Mouse (Mus musculus): ENCODE measurements around the gene Gpr162. TPM values are rescaled to one million over a fixed set of nuclear protein-coding genes. Genes with fewer than 3 reads are reported as not detected.
"Not testable (repeated sequence)": the region's sequence is repeated elsewhere in the genome, so short reads cannot be mapped to it uniquely, and the experiment has no call there.

Gpr162 gene
- polyA plus RNA-seq, 1 experiment from 2014 or later = 11.8 TPM

- H3K4me1 ChIP-seq = peaks cover 22% of the 10 kb centered on the region
- no peak overlapping the region for H3K4me2 ChIP-seq (replicated peaks)
- H3K36me3 ChIP-seq = no peaks in the 10 kb centered on the region
- H3K4me3 ChIP-seq = no peak overlapping the region
- no peak for ATAC-seq (ENCODE audit: low FRiP score, low read depth)
- H3K9ac ChIP-seq (replicated peaks) = no peak overlapping the region
- WGBS = 62% methylated on average over 8 of the region's 8 CpGs
- no peak overlapping the region for H3K27ac ChIP-seq (replicated peaks)
- H3K27me3 ChIP-seq = no peaks in the 10 kb centered on the region
- H3K9me3 ChIP-seq = no peaks in the 10 kb centered on the region
Observed at GRCm38 (mm10) chr6:124900056-124900800, 36.4 kb upstream of the Gpr162 start.

- Histone ChIP-seq H3K9ac (replicated peaks) (no peak overlapping the region), H3K27me3 (no peaks in the 10 kb centered on the region), H3K36me3 (no peaks in the 10 kb centered on the region), H3K27ac (replicated peaks) (no peak overlapping the region), H3K4me3 (no peak overlapping the region), H3K4me1 (peaks cover 5% of the 10 kb centered on the region; the same call in 1 of the 2 replicates), H3K4me2 (replicated peaks) (no peak overlapping the region), H3K9me3 (no peaks in the 10 kb centered on the region)
- no peak for ATAC-seq (ENCODE audit: low FRiP score, low read depth)
- 45% methylated on average over 3 of the region's 3 CpGs for WGBS
Observed at GRCm38 (mm10) chr6:124898359-124898758, 34.6 kb upstream of the Gpr162 start.

DNA sequence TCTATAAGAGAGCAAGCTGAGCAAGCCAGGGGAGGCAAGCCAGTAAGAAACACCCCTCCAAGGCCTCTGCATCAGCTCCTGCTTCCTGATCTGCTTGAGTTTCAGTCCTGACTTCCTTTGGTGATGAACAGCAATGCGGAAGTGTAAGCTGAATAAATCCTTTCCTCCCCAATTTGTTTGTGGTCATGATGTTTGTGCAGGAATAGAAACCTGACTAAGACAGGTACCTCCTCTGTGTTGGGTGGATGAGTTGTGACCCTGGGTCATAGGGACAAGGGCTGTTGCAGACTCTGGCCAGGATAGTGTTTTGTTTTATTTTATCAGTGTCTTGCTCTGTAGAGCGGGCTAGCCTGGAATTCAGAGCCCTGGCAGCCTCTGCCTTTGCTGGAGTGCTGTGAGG is 30.3 kb upstream of the Gpr162 start:
- not testable (repeated sequence) for H3K4me1 ChIP-seq; H3K27me3 ChIP-seq; ATAC-seq (ENCODE audit: low FRiP score, low read depth); H3K27ac ChIP-seq (replicated peaks); H3K4me3 ChIP-seq; H3K9me3 ChIP-seq; H3K9ac ChIP-seq (replicated peaks); H3K36me3 ChIP-seq; H3K4me2 ChIP-seq (replicated peaks)
- WGBS = 89% methylated on average over 2 of the region's 2 CpGs

GRCm38 (mm10) chr6:124890997-124891396 is 27.2 kb upstream of the Gpr162 start:
- no peak overlapping the region for H3K9ac ChIP-seq (replicated peaks)
- no peak overlapping the region for H3K27ac ChIP-seq (replicated peaks)
- no peak overlapping the region for H3K4me2 ChIP-seq (replicated peaks)
- H3K9me3 ChIP-seq = no peaks in the 10 kb centered on the region
- H3K4me1 ChIP-seq = no peaks in the 10 kb centered on the region
- ATAC-seq (ENCODE audit: low FRiP score, low read depth) = no peak
- 61% methylated on average over 6 of the region's 6 CpGs for WGBS
- no peaks in the 10 kb centered on the region for H3K36me3 ChIP-seq
- no peaks in the 10 kb centered on the region for H3K27me3 ChIP-seq
- no peak overlapping the region for H3K4me3 ChIP-seq

DNA sequence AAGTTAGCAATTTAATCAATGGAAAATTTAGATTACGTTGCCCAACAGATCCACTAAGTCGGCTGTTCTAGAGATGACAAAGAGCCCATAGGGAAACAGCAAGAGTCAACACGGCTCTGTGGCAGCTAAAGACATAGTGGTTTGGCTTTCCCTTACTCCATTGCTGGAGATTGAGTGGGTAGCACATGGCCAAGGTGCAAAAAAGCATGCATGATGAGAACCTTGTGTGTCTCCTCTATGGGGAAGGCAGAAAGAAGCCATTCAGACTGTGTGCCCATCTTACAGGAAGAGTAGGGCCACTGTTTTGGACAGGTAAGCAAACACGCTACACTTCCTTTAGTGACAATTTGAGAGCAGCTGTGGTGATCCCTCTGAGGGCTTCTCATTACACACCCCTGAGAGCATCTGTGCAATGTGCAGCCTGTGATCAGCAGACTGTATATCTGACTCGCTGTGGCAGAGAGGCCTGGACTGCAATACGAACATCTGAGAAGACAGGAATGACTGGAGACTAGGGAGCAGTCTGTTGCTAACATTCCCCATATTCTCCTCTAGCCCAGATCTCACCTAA is 24.9 kb upstream of the Gpr162 start:
- no peaks in the 10 kb centered on the region for H3K4me1 ChIP-seq
- no peaks in the 10 kb centered on the region for H3K9me3 ChIP-seq
- no peaks in the 10 kb centered on the region for H3K27me3 ChIP-seq
- no peak overlapping the region for H3K4me3 ChIP-seq
- H3K4me2 ChIP-seq (replicated peaks) = no peak overlapping the region
- WGBS = 88% methylated on average over 6 of the region's 6 CpGs
- H3K27ac ChIP-seq (replicated peaks) = no peak overlapping the region
- no peak for ATAC-seq (ENCODE audit: low FRiP score, low read depth)
- no peak overlapping the region for H3K9ac ChIP-seq (replicated peaks)
- no peaks in the 10 kb centered on the region for H3K36me3 ChIP-seq

GRCm38 (mm10) chr6:124887986-124888385 is 24.2 kb upstream of the Gpr162 start, which contains the start of gene Cd4:
TSS of gene Cd4 (minus strand) at chr6:124888221.
- ATAC-seq (ENCODE audit: low FRiP score, low read depth) = no peak

DNA sequence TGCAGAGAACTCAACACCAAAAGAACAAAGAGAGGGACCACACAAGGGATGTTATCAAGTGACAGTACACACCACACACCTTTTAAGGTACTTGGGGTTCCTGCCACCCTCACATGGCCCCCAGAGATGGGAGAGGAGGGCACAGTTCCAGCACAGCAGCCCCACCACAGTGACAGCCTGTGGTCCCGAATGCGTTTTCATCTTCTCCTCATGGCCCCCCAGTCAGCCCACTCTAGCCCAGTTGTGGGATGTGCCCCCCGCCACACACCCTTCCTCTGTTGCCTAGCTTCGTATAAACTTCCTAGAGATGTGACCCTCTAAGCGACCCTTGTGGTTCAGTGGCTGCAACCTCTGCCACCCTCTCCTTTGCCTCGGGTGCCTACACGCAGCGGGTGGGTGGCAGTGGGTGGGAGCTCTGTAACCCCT is 22.2 kb upstream of the Gpr162 start:
- ATAC-seq (ENCODE audit: low FRiP score, low read depth) = no peak
- no peaks in the 10 kb centered on the region for H3K27me3 ChIP-seq

More at GRCm38 (mm10) chr6:124887986-124888385, 24.2 kb upstream of the Gpr162 start, which contains the start of gene Cd4:
- no peak within 1 kb of the TSS for H3K27ac ChIP-seq (replicated peaks)
- WGBS = 92% methylated on average over 9 of the region's 9 CpGs
- H3K36me3 ChIP-seq = no peaks in the 10 kb centered on the region
- H3K27me3 ChIP-seq = no peaks in the 10 kb centered on the region
- no peaks in the 10 kb centered on the region for H3K9me3 ChIP-seq
- no peak within 1 kb of the TSS for H3K4me2 ChIP-seq (replicated peaks)
- H3K4me1 ChIP-seq = no peaks in the 10 kb centered on the region
- H3K9ac ChIP-seq (replicated peaks) = no peak within 1 kb of the TSS
- no peak within 1 kb of the TSS for H3K4me3 ChIP-seq

DNA sequence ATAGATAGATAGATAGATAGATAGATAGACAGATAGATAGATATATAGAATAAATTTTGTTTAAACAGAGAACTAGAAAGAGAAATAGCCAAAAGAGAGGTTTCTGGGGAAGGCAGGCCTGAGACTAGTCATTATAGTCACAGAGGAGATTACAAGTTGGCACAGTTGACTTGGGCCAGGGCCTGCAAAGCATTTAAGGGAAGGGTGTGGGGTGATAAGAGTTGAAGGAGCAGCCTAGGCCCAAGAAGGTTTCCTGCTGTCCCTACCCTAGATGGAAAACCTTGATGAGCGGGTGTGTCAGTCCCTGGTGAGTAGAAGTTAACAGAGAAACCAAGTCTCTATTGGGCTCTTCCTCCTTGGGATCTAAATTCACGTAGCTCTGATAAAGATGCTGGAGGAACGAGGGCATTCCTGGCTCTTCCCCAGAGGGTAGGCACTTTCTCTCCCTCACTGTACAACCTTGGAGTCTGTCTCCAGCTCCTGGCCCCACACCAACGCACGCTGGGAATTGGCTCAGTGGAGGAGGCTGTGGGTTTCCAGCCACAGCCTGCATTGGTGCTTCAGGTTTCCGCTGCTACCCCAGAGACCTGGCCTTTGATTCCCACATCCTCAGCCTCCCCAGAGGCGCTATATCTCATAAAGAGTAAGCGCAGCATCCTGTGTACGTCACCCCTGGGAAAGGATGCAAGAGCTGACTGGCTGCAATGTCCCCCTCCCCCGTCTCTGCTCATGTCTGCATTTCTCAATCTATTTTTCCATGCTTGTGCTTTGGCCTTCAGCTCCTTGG is 21.1 kb upstream of the Gpr162 start:
- H3K4me3 ChIP-seq = no peak overlapping the region
- H3K9ac ChIP-seq (replicated peaks) = no peak overlapping the region
- no peaks in the 10 kb centered on the region for H3K4me1 ChIP-seq
- H3K27ac ChIP-seq (replicated peaks) = no peak overlapping the region
- no peaks in the 10 kb centered on the region for H3K36me3 ChIP-seq
- ATAC-seq (ENCODE audit: low FRiP score, low read depth) = no peak
- no peak overlapping the region for H3K4me2 ChIP-seq (replicated peaks)
- no peaks in the 10 kb centered on the region for H3K27me3 ChIP-seq
- no peaks in the 10 kb centered on the region for H3K9me3 ChIP-seq
- 89% methylated on average over 10 of the region's 10 CpGs for WGBS

More for the DNA sequence above, 22.2 kb upstream of the Gpr162 start:
- Histone ChIP-seq H3K4me2 (replicated peaks) (no peak overlapping the region), H3K9me3 (no peaks in the 10 kb centered on the region), H3K27ac (replicated peaks) (no peak overlapping the region), H3K9ac (replicated peaks) (no peak overlapping the region), H3K36me3 (no peaks in the 10 kb centered on the region), H3K4me3 (no peak overlapping the region), H3K4me1 (no peaks in the 10 kb centered on the region)
- 98% methylated on average over 8 of the region's 8 CpGs for WGBS

GRCm38 (mm10) chr6:124883351-124883750 is 19.6 kb upstream of the Gpr162 start:
- no peaks in the 10 kb centered on the region for H3K36me3 ChIP-seq
- H3K4me3 ChIP-seq = no peak overlapping the region
- no peak overlapping the region for H3K4me2 ChIP-seq (replicated peaks)
- H3K9ac ChIP-seq (replicated peaks) = no peak overlapping the region
- no peak for ATAC-seq (ENCODE audit: low FRiP score, low read depth)
- H3K4me1 ChIP-seq = no peaks in the 10 kb centered on the region
- H3K9me3 ChIP-seq = no peaks in the 10 kb centered on the region
- H3K27ac ChIP-seq (replicated peaks) = no peak overlapping the region
- H3K27me3 ChIP-seq = no peaks in the 10 kb centered on the region
- 65% methylated on average over 10 of the region's 10 CpGs for WGBS

GRCm38 (mm10) chr6:124881821-124882220 is 18.0 kb upstream of the Gpr162 start:
- Histone ChIP-seq H3K4me2 (replicated peaks) (no peak overlapping the region), H3K9ac (replicated peaks) (no peak overlapping the region), H3K4me1 (no peaks in the 10 kb centered on the region), H3K27ac (replicated peaks) (no peak overlapping the region), H3K27me3 (no peaks in the 10 kb centered on the region), H3K9me3 (no peaks in the 10 kb centered on the region), H3K4me3 (no peak overlapping the region), H3K36me3 (no peaks in the 10 kb centered on the region)
- WGBS = 91% methylated on average over 9 of the region's 9 CpGs
- no peak for ATAC-seq (ENCODE audit: low FRiP score, low read depth)

- Histone ChIP-seq H3K4me3 (no peak overlapping the region), H3K4me1 (no peaks in the 10 kb centered on the region), H3K9ac (replicated peaks) (no peak overlapping the region), H3K4me2 (replicated peaks) (no peak overlapping the region), H3K27ac (replicated peaks) (no peak overlapping the region), H3K27me3 (no peaks in the 10 kb centered on the region), H3K9me3 (no peaks in the 10 kb centered on the region), H3K36me3 (no peaks in the 10 kb centered on the region)
- 64% methylated on average over 6 of the region's 6 CpGs for WGBS
- no peak for ATAC-seq (ENCODE audit: low FRiP score, low read depth)
Observed at GRCm38 (mm10) chr6:124879390-124879789, 15.6 kb upstream of the Gpr162 start.

DNA sequence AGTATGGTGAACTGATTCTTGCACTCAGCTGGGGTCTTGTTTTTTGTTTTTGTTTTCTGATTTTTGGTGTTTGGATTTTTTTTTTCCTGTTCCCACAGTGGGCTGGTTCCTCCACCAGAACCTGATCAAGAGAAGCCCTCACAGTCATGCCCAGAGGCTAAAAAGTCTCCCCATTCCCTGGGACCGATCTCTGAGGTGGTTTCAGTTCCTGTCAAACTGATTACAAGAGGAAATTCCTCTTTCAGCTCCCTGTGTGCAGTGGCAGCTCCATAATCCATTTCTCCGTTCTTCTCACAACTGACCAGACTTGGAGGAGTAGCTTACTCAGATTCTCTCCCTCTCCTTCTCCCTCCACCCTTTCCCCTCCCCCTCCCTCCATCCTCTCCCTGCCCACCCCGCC is 10.6 kb upstream of the Gpr162 start:
- no peak overlapping the region for H3K9ac ChIP-seq (replicated peaks)
- H3K4me1 ChIP-seq = no peaks in the 10 kb centered on the region
- no peak overlapping the region for H3K4me3 ChIP-seq
- no peaks in the 10 kb centered on the region for H3K9me3 ChIP-seq
- H3K27ac ChIP-seq (replicated peaks) = no peak overlapping the region
- WGBS = 63% methylated on average over 2 of the region's 3 CpGs
- no peak for ATAC-seq (ENCODE audit: low FRiP score, low read depth)
- no peak overlapping the region for H3K4me2 ChIP-seq (replicated peaks)
- no peaks in the 10 kb centered on the region for H3K27me3 ChIP-seq
- no peaks in the 10 kb centered on the region for H3K36me3 ChIP-seq

Measured in midbrain, embryonic 12.5 days (tissue).